Mouse (Mus musculus) liver, postnatal 0 days (tissue): Measurements from ENCODE around the gene Kctd11.

Experiments used
- CTCF ChIP-seq: sonication (generic); IDR thresholded peaks from 2 replicates; pipeline ENCODE4 v1.5.1; 2016; ENCODE audit warnings: antibody characterized with exemption, low read depth
- EP300 ChIP-seq: IDR thresholded peaks from 2 replicates; pipeline ENCODE4 v1.6.1; 2016; ENCODE audit warnings: antibody characterized with exemption, low read depth, mild to moderate bottlenecking

DNA sequence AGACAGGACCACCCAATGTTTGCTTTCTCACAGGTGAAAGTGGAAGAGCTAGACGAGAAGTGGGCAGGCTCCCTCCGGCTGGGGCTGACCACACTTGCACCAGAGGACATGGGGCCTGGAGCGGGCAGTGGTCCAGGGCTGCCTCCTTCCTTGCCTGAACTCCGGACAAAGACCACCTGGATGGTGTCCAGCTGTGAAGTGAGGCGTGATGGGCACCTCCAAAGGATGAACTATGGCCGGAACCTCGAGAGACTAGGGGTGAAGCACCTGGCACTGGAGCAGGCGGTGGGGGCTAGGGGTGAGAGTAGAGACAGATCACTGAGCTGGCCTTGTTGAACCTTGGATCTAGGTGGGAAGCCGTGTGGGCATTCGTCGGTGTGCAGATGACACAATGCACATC is 27.4 kb upstream of the Kctd11 start:
- TF ChIP-seq EP300 (no peak), CTCF (no peak)
